Mouse (Mus musculus) embryonic facial prominence, embryonic 12.5 days (tissue): ENCODE data around the gene Dglucy. TPM values are rescaled to one million over a fixed set of nuclear protein-coding genes. Genes with fewer than 3 reads are reported as not detected.

Experiments used
- ATAC-seq: fragments of 200-750 bp; cut with Nextera tagmentation; 2 replicates; pipeline ENCODE4 v1.8.0; 2017; ENCODE audit not compliant: insufficient number of reproducible peaks, insufficient read depth, low FRiP score, low TSS enrichment
- H3K27ac ChIP-seq: fragments of 300-500 bp; sonication (generic); 2 replicates; pipeline ENCODE4 v1.5.1; 2016; ENCODE audit warnings: mild to moderate bottlenecking
- H3K27me3 ChIP-seq: fragments of 300-500 bp; sonication (generic); 2 replicates; pipeline ENCODE4 v1.6.1; 2016; ENCODE audit warnings: mild to moderate bottlenecking, moderate library complexity
- H3K36me3 ChIP-seq: fragments of 300-500 bp; sonication (generic); 2 replicates; pipeline ENCODE4 v1.6.1; 2016; ENCODE audit warnings: mild to moderate bottlenecking
- H3K4me1 ChIP-seq: fragments of 300-500 bp; sonication (generic); 2 replicates; pipeline ENCODE4 v1.6.1; 2016
- H3K4me2 ChIP-seq: fragments of 300-500 bp; sonication (generic); replicated peaks from 2 replicates; pipeline ENCODE4 v1.6.1; 2016; ENCODE audit warnings: mild to moderate bottlenecking, moderate library complexity
- H3K4me3 ChIP-seq: fragments of 300-500 bp; sonication (generic); 2 replicates; pipeline ENCODE4 v1.5.1; 2016; ENCODE audit warnings: mild to moderate bottlenecking
- H3K9ac ChIP-seq: fragments of 300-500 bp; sonication (generic); 2 replicates; pipeline ENCODE4 v1.6.1; 2016; ENCODE audit warnings: mild to moderate bottlenecking, moderate library complexity
- H3K9me3 ChIP-seq: fragments of 300-500 bp; sonication (generic); 2 replicates; pipeline ENCODE4 v1.6.1; 2016; ENCODE audit warnings: mild to moderate bottlenecking, moderate library complexity
- WGBS: fragments of 180-500 bp; shearing (Covaris S2); methylation state at CpG from one replicate; pipeline ENCODE4 v1.1.7; 2016; 5-methylcytosine and 5-hydroxymethylcytosine counted together
- polyA plus RNA-seq: library from polyadenylated mRNA; unstranded; fragments of >200 nt; fragmentation: Nextera tagmentation; extraction: Ambion mirVana; gene quantifications from 2 replicates; pipeline ENCODE4 v1.2.1, GENCODE M21; 2016

The Dglucy gene
- polyA plus RNA-seq, 1 experiment from 2014 or later: 1.7 TPM

- H3K4me2 ChIP-seq: no peak overlapping the region
- no peaks in the 10 kb centered on the region for H3K27me3 ChIP-seq
- H3K4me1 ChIP-seq: no peaks in the 10 kb centered on the region
- no peak overlapping the region for H3K9ac ChIP-seq
- H3K9me3 ChIP-seq: no peaks in the 10 kb centered on the region
- no peak overlapping the region for H3K27ac ChIP-seq
- no peak for ATAC-seq
- no peaks in the 10 kb centered on the region for H3K36me3 ChIP-seq
- H3K4me3 ChIP-seq: no peak overlapping the region
- 75% methylated on average over 3 of the region's 3 CpGs for WGBS
These were observed 35.8 kb downstream of the Dglucy start for GRCm38 (mm10) chr12:100814671-100815070.

GRCm38 (mm10) chr12:100816906-100817305 is 38.0 kb downstream of the Dglucy start:
- no peak overlapping the region for H3K4me2 ChIP-seq
- no peak overlapping the region for H3K9ac ChIP-seq
- no peaks in the 10 kb centered on the region for H3K9me3 ChIP-seq
- no peaks in the 10 kb centered on the region for H3K27me3 ChIP-seq
- WGBS: 92% methylated on average over 5 of the region's 5 CpGs
- H3K27ac ChIP-seq: no peak overlapping the region
- H3K36me3 ChIP-seq: no peaks in the 10 kb centered on the region
- no peak for ATAC-seq
- no peaks in the 10 kb centered on the region for H3K4me1 ChIP-seq
- H3K4me3 ChIP-seq: no peak overlapping the region

- no peaks in the 10 kb centered on the region for H3K9me3 ChIP-seq
- no peaks in the 10 kb centered on the region for H3K4me1 ChIP-seq
- H3K27ac ChIP-seq: no peak overlapping the region
- no peak overlapping the region for H3K4me2 ChIP-seq
- no peak overlapping the region for H3K9ac ChIP-seq
- H3K36me3 ChIP-seq: no peaks in the 10 kb centered on the region
- no peaks in the 10 kb centered on the region for H3K27me3 ChIP-seq
- no peak overlapping the region for H3K4me3 ChIP-seq
- ATAC-seq: no peak
These were observed 41.1 kb downstream of the Dglucy start for GRCm38 (mm10) chr12:100819965-100820364.

- 73% methylated on average over 2 of the region's 2 CpGs for WGBS
- no peaks in the 10 kb centered on the region for H3K27me3 ChIP-seq
- H3K9me3 ChIP-seq: no peaks in the 10 kb centered on the region; the same call in 1 of the 2 replicates
These were observed 52.2 kb downstream of the Dglucy start for GRCm38 (mm10) chr12:100831021-100831420.

GRCm38 (mm10) chr12:100831629-100832325 is 52.9 kb downstream of the Dglucy start:
- no peaks in the 10 kb centered on the region; the same call in 1 of the 2 replicates for H3K9me3 ChIP-seq
- no peak overlapping the region for H3K4me2 ChIP-seq
- ATAC-seq: no peak
- H3K9ac ChIP-seq: no peak overlapping the region
- no peak overlapping the region for H3K27ac ChIP-seq
- H3K4me1 ChIP-seq: no peaks in the 10 kb centered on the region
- no peaks in the 10 kb centered on the region for H3K27me3 ChIP-seq
- 40% methylated on average over 8 of the region's 8 CpGs for WGBS
- H3K36me3 ChIP-seq: no peaks in the 10 kb centered on the region
- H3K4me3 ChIP-seq: no peak overlapping the region

More at GRCm38 (mm10) chr12:100831021-100831420, 52.2 kb downstream of the Dglucy start:
- ATAC-seq: no peak
- Histone ChIP-seq H3K4me2 (no peak overlapping the region), H3K9ac (no peak overlapping the region), H3K4me3 (no peak overlapping the region), H3K4me1 (no peaks in the 10 kb centered on the region), H3K27ac (no peak overlapping the region), H3K36me3 (no peaks in the 10 kb centered on the region)

GRCm38 (mm10) chr12:100837208-100837607 is 58.4 kb downstream of the Dglucy start:
- Histone ChIP-seq H3K4me2 (no peak overlapping the region), H3K4me1 (no peaks in the 10 kb centered on the region), H3K9me3 (no peaks in the 10 kb centered on the region; the same call in 1 of the 2 replicates), H3K9ac (no peak overlapping the region), H3K27ac (no peak overlapping the region), H3K27me3 (no peaks in the 10 kb centered on the region), H3K4me3 (no peak overlapping the region), H3K36me3 (no peaks in the 10 kb centered on the region)
- WGBS: 91% methylated on average over 3 of the region's 3 CpGs
- ATAC-seq: no peak

GRCm38 (mm10) chr12:100839079-100839600 is 60.3 kb downstream of the Dglucy start:
- Histone ChIP-seq H3K4me2 (no peak overlapping the region), H3K27ac (no peak overlapping the region), H3K36me3 (no peaks in the 10 kb centered on the region), H3K27me3 (no peaks in the 10 kb centered on the region), H3K9me3 (no peaks in the 10 kb centered on the region), H3K4me1 (no peaks in the 10 kb centered on the region), H3K4me3 (no peak overlapping the region), H3K9ac (no peak overlapping the region)
- no peak for ATAC-seq
- 36% methylated on average over 8 of the region's 8 CpGs for WGBS

GRCm38 (mm10) chr12:100839926-100840325 is 61.1 kb downstream of the Dglucy start:
- Histone ChIP-seq H3K9me3 (no peaks in the 10 kb centered on the region), H3K36me3 (no peaks in the 10 kb centered on the region), H3K27me3 (no peaks in the 10 kb centered on the region), H3K9ac (no peak overlapping the region), H3K4me1 (no peaks in the 10 kb centered on the region), H3K4me3 (no peak overlapping the region), H3K27ac (no peak overlapping the region), H3K4me2 (no peak overlapping the region)
- ATAC-seq: no peak
- 80% methylated on average over 6 of the region's 6 CpGs for WGBS

GRCm38 (mm10) chr12:100841211-100841792 is 62.4 kb downstream of the Dglucy start:
- no peak overlapping the region for H3K4me3 ChIP-seq
- H3K27ac ChIP-seq: no peak overlapping the region
- H3K4me2 ChIP-seq: no peak overlapping the region
- no peaks in the 10 kb centered on the region for H3K9me3 ChIP-seq
- H3K4me1 ChIP-seq: no peaks in the 10 kb centered on the region
- WGBS: 31% methylated on average over 3 of the region's 3 CpGs
- H3K9ac ChIP-seq: no peak overlapping the region
- ATAC-seq: peak; percentile 47; the same call in 1 of the 2 replicates
- H3K36me3 ChIP-seq: no peaks in the 10 kb centered on the region
- no peaks in the 10 kb centered on the region for H3K27me3 ChIP-seq

- Histone ChIP-seq H3K36me3 (no peaks in the 10 kb centered on the region), H3K4me3 (no peak overlapping the region), H3K4me2 (no peak overlapping the region), H3K4me1 (no peaks in the 10 kb centered on the region), H3K9me3 (no peaks in the 10 kb centered on the region), H3K9ac (no peak overlapping the region), H3K27me3 (no peaks in the 10 kb centered on the region), H3K27ac (no peak overlapping the region)
- no peak for ATAC-seq
- 84% methylated on average over 4 of the region's 4 CpGs for WGBS
These were observed 64.3 kb downstream of the Dglucy start for GRCm38 (mm10) chr12:100843171-100843570.

GRCm38 (mm10) chr12:100844546-100844945 is 65.7 kb downstream of the Dglucy start:
- H3K9ac ChIP-seq: no peak overlapping the region
- H3K27ac ChIP-seq: no peak overlapping the region
- no peak overlapping the region for H3K4me3 ChIP-seq
- no peaks in the 10 kb centered on the region for H3K36me3 ChIP-seq
- no peaks in the 10 kb centered on the region for H3K4me1 ChIP-seq
- H3K27me3 ChIP-seq: no peaks in the 10 kb centered on the region
- WGBS: 84% methylated on average over 7 of the region's 7 CpGs
- no peak overlapping the region for H3K4me2 ChIP-seq
- no peak for ATAC-seq
- no peaks in the 10 kb centered on the region for H3K9me3 ChIP-seq

GRCm38 (mm10) chr12:100845829-100846228 is 67.0 kb downstream of the Dglucy start:
- 27% methylated on average over 2 of the region's 2 CpGs for WGBS
- no peaks in the 10 kb centered on the region for H3K36me3 ChIP-seq
- no peak overlapping the region for H3K4me3 ChIP-seq
- no peaks in the 10 kb centered on the region for H3K4me1 ChIP-seq
- no peak overlapping the region for H3K27ac ChIP-seq
- H3K4me2 ChIP-seq: no peak overlapping the region
- no peak overlapping the region for H3K9ac ChIP-seq
- H3K27me3 ChIP-seq: no peaks in the 10 kb centered on the region
- ATAC-seq: no peak
- no peaks in the 10 kb centered on the region for H3K9me3 ChIP-seq
